Mouse (Mus musculus): ENCODE results near the gene Fancl.

- TF ChIP-seq CTCF (IDR thresholded peaks at IDR 0.05; ENCODE audit: insufficient read depth, low read length): no peak
- TF ChIP-seq POLR2A (IDR thresholded peaks at IDR 0.05; ENCODE audit: borderline replicate concordance, extremely low read depth, low read depth, low read length): no peak
Measured at GRCm38 (mm10) chr11:26441121-26441520, 55.2 kb downstream of the Fancl start.
